Mouse (Mus musculus): ENCODE data around the gene Col25a1.

DNA sequence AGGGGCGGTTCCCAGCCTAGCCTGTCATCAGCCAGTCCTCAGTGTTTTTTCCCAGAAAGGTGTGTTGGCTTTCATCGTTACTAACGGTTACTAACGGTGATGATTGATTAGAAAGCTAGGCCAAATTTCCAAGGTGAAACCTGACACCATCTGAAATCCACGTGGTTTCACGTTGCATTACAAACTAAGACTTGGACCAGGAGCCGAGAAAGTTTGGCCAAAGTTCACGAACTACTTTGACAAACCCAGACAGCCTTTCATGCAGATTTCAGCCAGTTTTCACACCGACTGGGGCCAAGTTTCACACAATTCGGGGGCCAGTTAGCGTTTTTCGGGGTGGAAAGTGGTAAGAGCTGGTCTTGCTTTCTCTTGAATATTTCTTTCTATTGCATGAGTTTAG lies 309.4 kb downstream of the Col25a1 start:
- TF ChIP-seq MYOD1 (IDR thresholded peaks at IDR 0.05; ENCODE audit: control insufficient read depth, insufficient read length, low read depth) (no peak), CTCF (IDR thresholded peaks at IDR 0.05; ENCODE audit: control insufficient read depth, insufficient read depth, insufficient read length) (no peak), MAX (IDR thresholded peaks at IDR 0.05) (no peak), USF1 (IDR thresholded peaks at IDR 0.05; ENCODE audit: low read depth) (no peak), MYOG (IDR thresholded peaks at IDR 0.05; ENCODE audit: control insufficient read depth, extremely low read depth, insufficient read length) (no peak)

Data from C2C12 (cell line).